Mouse (Mus musculus): ENCODE measurements at regions not wholly inside any gene's neighbourhood (a gene's known extent, or its start where the extent isn't known, plus 50 kb on each side); places are given as distances from the start of the nearest gene placed in this dataset.

DNA sequence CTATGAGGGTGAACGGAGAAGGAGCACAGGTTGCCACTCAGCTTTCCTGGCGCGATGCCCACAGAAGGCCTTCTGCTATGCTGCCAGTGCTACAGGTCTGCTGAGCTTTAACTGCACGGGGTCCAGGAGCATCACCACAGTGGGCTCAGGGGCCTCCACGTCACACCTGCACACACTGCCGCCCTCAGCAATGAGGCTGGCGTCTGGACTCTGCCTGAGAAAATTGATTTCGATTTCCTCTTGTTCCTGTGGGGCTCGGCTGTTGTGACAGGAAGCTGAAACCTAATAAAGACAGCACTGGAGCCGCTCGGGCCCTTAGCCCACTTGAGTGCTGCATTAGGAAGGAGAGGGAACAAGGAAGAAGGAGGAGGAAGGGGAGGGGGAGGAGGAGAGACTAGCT is 239.5 kb upstream of the Ncam1 start:
- no peak for TF ChIP-seq CTCF (IDR thresholded peaks at IDR 0.05; ENCODE audit: control insufficient read depth, insufficient read depth, insufficient read length)
- no peak for TF ChIP-seq MYOG (IDR thresholded peaks at IDR 0.05; ENCODE audit: control insufficient read depth, extremely low read depth, insufficient read length)
- TF ChIP-seq MYOD1 (IDR thresholded peaks at IDR 0.05; ENCODE audit: control insufficient read depth, insufficient read length, low read depth), result no peak
- no peak for TF ChIP-seq MAX (IDR thresholded peaks at IDR 0.05)
- TF ChIP-seq CEBPB (IDR thresholded peaks at IDR 0.05; ENCODE audit: low read depth), result no peak
- TF ChIP-seq USF1 (IDR thresholded peaks at IDR 0.05; ENCODE audit: low read depth), result no peak
- no peak for TF ChIP-seq FOSL1 (IDR thresholded peaks at IDR 0.05; ENCODE audit: insufficient read depth, low read length, poor library complexity, severe bottlenecking)

All from C2C12 (cell line).